In genomic region chrX:36863766-36864608, GRCm38 (mm10) we compare ENCODE assay signal across 8 mouse cellular contexts. TPM values are rescaled to one million over a fixed set of nuclear protein-coding genes. Genes with fewer than 3 reads are reported as not detected.
DNase-seq lines count a peak whose midpoint lies in the region; ATAC-seq lines count a peak whose summit lies in the region.

No protein-coding gene starts in this region.

- H3K9ac ChIP-seq in hindbrain, embryonic 13.5 days: peak overlapping the region; percentile 53; the same call in 1 of the 2 replicates

- H3K9me3 ChIP-seq in hindbrain, embryonic 13.5 days: no peaks in the 10 kb centered on the region

- peak; percentile 88 for ATAC-seq in hindbrain, embryonic 13.5 days (ENCODE audit: low FRiP score)

- peak; percentile 81 for DNase-seq in Muller cell, postnatal 12 days (ENCODE audit: inconsistent ontology term)
- DNase-seq in cerebellum, adult 9-11 months: peak; percentile 84
- DNase-seq in frontal cortex, postnatal 10 days (ENCODE audit: low spot score in 2 of 2): peak; percentile 65 to 77
- peak; percentile 53 to 67 for DNase-seq in layer of hippocampus, postnatal 25 days (ENCODE audit: extremely low spot score in 1 of 2, low spot score in 1 of 2)
- peak; percentile 86 for DNase-seq in lung, postnatal 25 days (ENCODE audit: low spot score)
- peak; percentile 81 for DNase-seq in retina, embryonic 14.5 days (ENCODE audit: low spot score)
- DNase-seq in thymus, postnatal 4 days: peak; percentile 80

- H3K4me2 ChIP-seq in hindbrain, embryonic 13.5 days: peak overlapping the region; percentile 54

- no peaks in the 10 kb centered on the region for H3K27me3 ChIP-seq in hindbrain, embryonic 13.5 days

- H3K4me1 ChIP-seq in hindbrain, embryonic 13.5 days (replicated peaks): peaks cover 9% of the 10 kb centered on the region

- peak overlapping the region; percentile 43 for H3K4me3 ChIP-seq in hindbrain, embryonic 13.5 days

- no peaks in the 10 kb centered on the region for H3K36me3 ChIP-seq in hindbrain, embryonic 13.5 days

- H3K27ac ChIP-seq in hindbrain, embryonic 13.5 days: peak overlapping the region; percentile 50; the same call in 1 of the 2 replicates

- 20% methylated on average over 43 of the region's 44 CpGs for WGBS in hindbrain, embryonic 13.5 days

RNA-seq across cellular contexts. Expression of gene Ube2a, which starts 9.7 kb away (rescaled TPM):
- polyA plus RNA-seq in hindbrain, embryonic 13.5 days (2015; fragmentation: Nextera tagmentation; extraction: Ambion mirVana): 120 and 122 TPM in 2 replicates
- 10 to 100 TPM; 55.8 to 61.8 TPM for total RNA-seq in layer of hippocampus, postnatal 25 days (2021)

RNA-seq across cellular contexts. Expression of gene C330007P06Rik, which starts 9.9 kb away (rescaled TPM):
- polyA plus RNA-seq in hindbrain, embryonic 13.5 days (2015; fragmentation: Nextera tagmentation; extraction: Ambion mirVana): 23.4 and 24.7 TPM in 2 replicates
- total RNA-seq in layer of hippocampus, postnatal 25 days (2021): 10 to 100 TPM; 37.0 to 39.3 TPM

RNA-seq across cellular contexts. Expression of gene Nkrf, which starts 38.7 kb away (rescaled TPM):
- 14.4 and 14.6 TPM in 2 replicates for polyA plus RNA-seq in hindbrain, embryonic 13.5 days (2015; fragmentation: Nextera tagmentation; extraction: Ambion mirVana)
- total RNA-seq in layer of hippocampus, postnatal 25 days (2021): 10 to 100 TPM; 31.8 to 32.4 TPM

Comparison
In these comparisons a context has a peak if more than half of its experiments do, and no peak if none do; other contexts are left out.
1. Peak in every context shown above with its lines: DNase-seq, ATAC-seq, H3K4me3 ChIP-seq and H3K27ac ChIP-seq.